Mouse (Mus musculus) bone marrow, adult 2 months (tissue): Measurements from ENCODE around the gene Zfp652.

ENCODE experiments used
- CTCF ChIP-seq: fragments of 200-500 bp; IDR thresholded peaks from 2 replicates; pipeline ENCODE4 v1.5.1; 2011; ENCODE audit warnings: low read length, control low read depth; ENCODE audit not compliant: control insufficient read depth, insufficient read depth
- POLR2A ChIP-seq: fragments of 200-500 bp; IDR thresholded peaks from 2 replicates; pipeline ENCODE4 v1.6.1; 2011; ENCODE audit warnings: low read depth, mild to moderate bottlenecking, control low read depth, low read length, borderline replicate concordance; ENCODE audit not compliant: control insufficient read depth

GRCm38 (mm10) chr11:95829526-95830050 is 117.1 kb downstream of the Zfp652 start:
- no peak for TF ChIP-seq POLR2A
- no peak for TF ChIP-seq CTCF
